9 mouse cellular contexts compared by ENCODE assay signal in genomic region chr10:61980424-61980823, GRCm38 (mm10). TPM values are rescaled to one million over a fixed set of nuclear protein-coding genes. Genes with fewer than 3 reads are reported as not detected.
A peak's percentile ranks its signal among the peaks of the same experiment; 100 is the strongest.
DNase-seq lines count a peak whose midpoint lies in the region; ATAC-seq and TF ChIP-seq lines count a peak whose summit lies in the region.
"Had no signal": no experiment of that assay in that cellular context is flagged by ENCODE, and none has a peak within 500 bp of the region (broad histone marks: within the 10 kb centered on the region; RNA-seq: fewer than 3 reads in every experiment).

No protein-coding gene starts in this region.

- no peak overlapping the region for H3K27ac ChIP-seq in embryonic facial prominence, embryonic 13.5 days
- H3K27ac ChIP-seq in liver, postnatal 0 days (ENCODE audit: low read depth), result no peak overlapping the region
- H3K27ac ChIP-seq: limb, embryonic 12.5 days had no signal

- peak overlapping the region; percentile 34; the same call in 1 of the 2 replicates for H3K4me2 ChIP-seq in embryonic facial prominence, embryonic 13.5 days
- no peak overlapping the region for H3K4me2 ChIP-seq in liver, postnatal 0 days (ENCODE audit: low read depth, low read length)

- TF ChIP-seq CTCF in C2C12 (IDR thresholded peaks at IDR 0.05; ENCODE audit: control insufficient read depth, insufficient read depth, insufficient read length), result peak; percentile 43
- TF ChIP-seq CTCF in liver, postnatal 0 days (IDR thresholded peaks at IDR 0.05; ENCODE audit: low read depth), result peak; percentile 93

- H3K4me1 ChIP-seq in embryonic facial prominence, embryonic 13.5 days, result peaks cover 32% of the 10 kb centered on the region
- peaks cover 9% of the 10 kb centered on the region for H3K4me1 ChIP-seq in liver, postnatal 0 days (ENCODE audit: insufficient read depth)

- H3K79me2 ChIP-seq in C2C12 (ENCODE audit: control insufficient read depth, insufficient read depth), result no peaks in the 10 kb centered on the region

- no peak for ATAC-seq in embryonic facial prominence, embryonic 13.5 days (ENCODE audit: insufficient number of reproducible peaks, insufficient read depth, low FRiP score, low TSS enrichment, low read depth)
- ATAC-seq in liver, postnatal 0 days, result peak; percentile 50; the same call in 1 of the 2 replicates

- peak; percentile 93 to 94 for DNase-seq in adrenal gland, postnatal 36 days
- peak; percentile 82 to 95 for DNase-seq in heart, adult 18-20 months
- DNase-seq in kidney, postnatal 25 days, result peak; percentile 87 to 97
- DNase-seq in liver, postnatal 0 days, result peak; percentile 90
- peak; percentile 90 for DNase-seq in ovary, postnatal 10 days (ENCODE audit: low spot score)
- peak; percentile 64 to 91 for DNase-seq in thymus, postnatal 10 days (ENCODE audit: low spot score in 2 of 2)

- H3K36me3 ChIP-seq in C2C12 (ENCODE audit: control insufficient read depth, insufficient read depth), result no peaks in the 10 kb centered on the region
- H3K36me3 ChIP-seq in embryonic facial prominence, embryonic 13.5 days, result no peaks in the 10 kb centered on the region
- no peaks in the 10 kb centered on the region for H3K36me3 ChIP-seq in liver, postnatal 0 days (replicated peaks; ENCODE audit: insufficient read depth, low read length)
- H3K36me3 ChIP-seq: limb, embryonic 12.5 days had no signal

- H3K9ac ChIP-seq in embryonic facial prominence, embryonic 13.5 days, result no peak overlapping the region
- H3K9ac ChIP-seq in liver, postnatal 0 days (replicated peaks), result no peak overlapping the region
- H3K9ac ChIP-seq: limb, embryonic 12.5 days had no signal

- TF ChIP-seq EP300 in liver, postnatal 0 days (IDR thresholded peaks at IDR 0.05; ENCODE audit: low read depth), result no peak

- WGBS in embryonic facial prominence, embryonic 13.5 days, result under 1% methylated on average over 7 of the region's 7 CpGs
- 1% methylated on average over 7 of the region's 7 CpGs for WGBS in liver, postnatal 0 days (ENCODE audit: insufficient replicate concordance)

- peaks cover 39% of the 10 kb centered on the region for H3K27me3 ChIP-seq in C2C12 (ENCODE audit: control insufficient read depth, insufficient read depth, insufficient read length)
- peaks cover 47% of the 10 kb centered on the region for H3K27me3 ChIP-seq in embryonic facial prominence, embryonic 13.5 days
- H3K27me3 ChIP-seq in liver, postnatal 0 days (ENCODE audit: insufficient read depth, low read length), result peaks cover 45% of the 10 kb centered on the region

- H3K4me3 ChIP-seq in C2C12 (ENCODE audit: insufficient read depth, poor library complexity, severe bottlenecking), result no peak overlapping the region
- H3K4me3 ChIP-seq in embryonic facial prominence, embryonic 13.5 days, result no peak overlapping the region
- H3K4me3 ChIP-seq in liver, postnatal 0 days (ENCODE audit: low read depth, low read length), result no peak overlapping the region
- H3K4me3 ChIP-seq: limb, embryonic 12.5 days had no signal

- no peaks in the 10 kb centered on the region for H3K79me3 ChIP-seq in C2C12 (ENCODE audit: low read depth)

- 0 out of 2 replicates have a peak, but pooled peaks cover 4% of the 10 kb centered on the region for H3K9me3 ChIP-seq in embryonic facial prominence, embryonic 13.5 days
- 0 out of 2 replicates have a peak, but pooled peaks cover 5% of the 10 kb centered on the region for H3K9me3 ChIP-seq in liver, postnatal 0 days (ENCODE audit: low read length)

- H3ac ChIP-seq in C2C12 (ENCODE audit: control insufficient read depth, insufficient read length, low read depth), result no peak overlapping the region

TF ChIP-seq in C2C12, 6 proteins besides CTCF, POLR2A, EP300 and RAD21:
- TF ChIP-seq MAX (IDR thresholded peaks at IDR 0.05), result no peak
- TF ChIP-seq USF1 (IDR thresholded peaks at IDR 0.05; ENCODE audit: low read depth), result no peak
- TF ChIP-seq MYOG (IDR thresholded peaks at IDR 0.05; ENCODE audit: control insufficient read depth, extremely low read depth, insufficient read length), result no peak
- TF ChIP-seq FOSL1 (IDR thresholded peaks at IDR 0.05; ENCODE audit: insufficient read depth, low read length, poor library complexity, severe bottlenecking), result no peak
- TF ChIP-seq MYOD1 (IDR thresholded peaks at IDR 0.05; ENCODE audit: control insufficient read depth, insufficient read length, low read depth), result no peak
- no peak for TF ChIP-seq CEBPB (IDR thresholded peaks at IDR 0.05; ENCODE audit: low read depth)

RNA-seq across cellular contexts. Expression of gene Col13a1, which starts 1.5 kb away (rescaled TPM):
- not detected for polyA plus RNA-seq in C2C12 (2012; fragmentation: generic; extraction: Trizol)
- 10 to 100 TPM in 1 of 2 experiments, 1 to 10 TPM in 1; 5.3 to 11.1 TPM for total RNA-seq in adrenal gland, postnatal 36 days (2021)
- polyA plus RNA-seq in embryonic facial prominence, embryonic 13.5 days (2015; fragmentation: Nextera tagmentation; extraction: Ambion mirVana), result 6.4 and 11.4 TPM in 2 replicates
- under 1 TPM; 0.49 to 0.72 TPM for total RNA-seq in heart, adult 18-20 months (2021)
- 1.5 and 1.6 TPM in 2 replicates for polyA plus RNA-seq in liver, postnatal 0 days (2015; fragmentation: Nextera tagmentation; extraction: Ambion mirVana)
